Mouse (Mus musculus) testis, adult 2 months (tissue): ENCODE measurements at regions not wholly inside any gene's neighbourhood (a gene's known extent, or its start where the extent isn't known, plus 50 kb on each side); places are given as distances from the start of the nearest gene placed in this dataset.

Experiments used
- CTCF ChIP-seq: fragments of 200-500 bp; IDR thresholded peaks from 2 replicates; pipeline ENCODE4 v1.5.1; 2012; ENCODE audit warnings: low read depth, mild to moderate bottlenecking, inconsistent platforms, low read length, moderate library complexity; ENCODE audit not compliant: control insufficient read depth, insufficient read depth, insufficient replicate concordance
- POLR2A ChIP-seq: fragments of 200-500 bp; IDR thresholded peaks from 2 replicates; pipeline ENCODE4 v1.6.1; 2012; ENCODE audit warnings: low read depth, mild to moderate bottlenecking, inconsistent platforms, low read length, moderate library complexity; ENCODE audit not compliant: control insufficient read depth

- TF ChIP-seq CTCF (no peak), POLR2A (no peak)
Measured at GRCm38 (mm10) chr12:6046110-6046509, 670.6 kb upstream of the Klhl29 start.
